Mouse (Mus musculus) ES-Bruce4 (cell line): ENCODE results near the gene Sfswap.

Source experiments
- CTCF ChIP-seq: IDR thresholded peaks from one replicate; pipeline ENCODE4 v1.8.1; 2011; ENCODE audit warnings: low read depth, low read length
- POLR2A ChIP-seq: IDR thresholded peaks from one replicate; pipeline ENCODE4 v1.8.1; 2011; ENCODE audit warnings: low read length; ENCODE audit not compliant: insufficient read depth

- TF ChIP-seq POLR2A (no peak), CTCF (no peak)
Measured at GRCm38 (mm10) chr5:129535021-129535420, 34.0 kb downstream of the Sfswap start.
